Comparison of ENCODE assay signal across 8 mouse cellular contexts in genomic region chr13:91370441-91370840, GRCm38 (mm10).
DNase-seq lines count a peak whose midpoint lies in the region; ATAC-seq lines count a peak whose summit lies in the region.

No protein-coding gene starts in this region.

- no peaks in the 10 kb centered on the region for H3K36me3 ChIP-seq in heart, embryonic 11.5 days (ENCODE audit: control insufficient read depth, insufficient read depth, low read length)
- H3K36me3 ChIP-seq in hindbrain, embryonic 15.5 days, result no peaks in the 10 kb centered on the region
- no peaks in the 10 kb centered on the region for H3K36me3 ChIP-seq in liver, embryonic 11.5 days (ENCODE audit: control insufficient read depth, insufficient read depth, low read length)

- H3K27ac ChIP-seq in heart, embryonic 11.5 days (ENCODE audit: low read depth, low read length), result peak overlapping the region; percentile 96
- H3K27ac ChIP-seq in hindbrain, embryonic 15.5 days (replicated peaks), result peak overlapping the region; percentile 98
- peak overlapping the region; percentile 98 for H3K27ac ChIP-seq in liver, embryonic 11.5 days (ENCODE audit: low read depth, low read length)

- H3K27me3 ChIP-seq in heart, embryonic 11.5 days (ENCODE audit: control insufficient read depth, insufficient read depth, low read length), result no peaks in the 10 kb centered on the region
- H3K27me3 ChIP-seq in hindbrain, embryonic 15.5 days, result no peaks in the 10 kb centered on the region
- no peaks in the 10 kb centered on the region for H3K27me3 ChIP-seq in liver, embryonic 11.5 days (replicated peaks; ENCODE audit: control insufficient read depth, insufficient read depth, low read length)

- H3K4me2 ChIP-seq in heart, embryonic 11.5 days, result peak overlapping the region; percentile 90
- H3K4me2 ChIP-seq in hindbrain, embryonic 15.5 days, result peak overlapping the region; percentile 86
- H3K4me2 ChIP-seq in liver, embryonic 11.5 days, result peak overlapping the region; percentile 71

- H3K9ac ChIP-seq in heart, embryonic 11.5 days (ENCODE audit: low read depth, low read length), result peak overlapping the region; percentile 92
- peak overlapping the region; percentile 40 for H3K9ac ChIP-seq in hindbrain, embryonic 15.5 days
- H3K9ac ChIP-seq in liver, embryonic 11.5 days (ENCODE audit: low read depth, low read length), result peak overlapping the region; percentile 85

- peak overlapping the region; percentile 50 for H3K4me3 ChIP-seq in heart, embryonic 11.5 days (ENCODE audit: low read depth, low read length)
- H3K4me3 ChIP-seq in hindbrain, embryonic 15.5 days, result peak overlapping the region; percentile 41
- peak overlapping the region; percentile 52 for H3K4me3 ChIP-seq in liver, embryonic 11.5 days (ENCODE audit: low read depth, low read length)

- H3K9me3 ChIP-seq in heart, embryonic 11.5 days (replicated peaks; ENCODE audit: control insufficient read depth, low read length), result no peaks in the 10 kb centered on the region
- no peaks in the 10 kb centered on the region for H3K9me3 ChIP-seq in hindbrain, embryonic 15.5 days
- no peaks in the 10 kb centered on the region for H3K9me3 ChIP-seq in liver, embryonic 11.5 days (ENCODE audit: control insufficient read depth, low read length)

- H3K4me1 ChIP-seq in heart, embryonic 11.5 days (ENCODE audit: control insufficient read depth, insufficient read depth, low read length), result peaks cover 35% of the 10 kb centered on the region
- peaks cover 52% of the 10 kb centered on the region for H3K4me1 ChIP-seq in hindbrain, embryonic 15.5 days (replicated peaks)
- peaks cover 17% of the 10 kb centered on the region for H3K4me1 ChIP-seq in liver, embryonic 11.5 days (replicated peaks; ENCODE audit: control insufficient read depth, insufficient read depth, low read length)

- 0 out of 2 replicates have a peak, but pooled peaks have one; percentile 40 for ATAC-seq in heart, embryonic 11.5 days (replicated peaks; ENCODE audit: insufficient number of reproducible peaks, low FRiP score, low TSS enrichment)
- ATAC-seq in erythroblast, adult 5-6 weeks (replicated peaks; ENCODE audit: low FRiP score, poor library complexity, severe bottlenecking), result peak; percentile 63; the same call in 1 of the 2 replicates
- peak; percentile 32 for ATAC-seq in hindbrain, embryonic 15.5 days (ENCODE audit: low FRiP score, low read depth)
- ATAC-seq in liver, embryonic 11.5 days (replicated peaks; ENCODE audit: low FRiP score), result peak; percentile 41

- WGBS in heart, embryonic 11.5 days (ENCODE audit: insufficient replicate concordance), result 4% methylated on average over 11 of the region's 11 CpGs
- WGBS in hindbrain, embryonic 15.5 days, result under 1% methylated on average over 11 of the region's 11 CpGs
- 4% methylated on average over 11 of the region's 11 CpGs for WGBS in liver, embryonic 11.5 days

- no peak for DNase-seq in heart, adult 11 months
- DNase-seq in ZHBTc4 (ENCODE audit: low read depth, low spot score), result peak; percentile 44
- peak; percentile 69 for DNase-seq in liver, embryonic 11.5 days (ENCODE audit: low spot score)
- DNase-seq in naive thymus-derived CD4-positive, alpha-beta T cell, adult 2 months (ENCODE audit: low read depth), result peak; percentile 68
- DNase-seq in thymus, postnatal 25 days, result peak; percentile 66

Comparison
In these comparisons a context has a peak if more than half of its experiments do, and no peak if none do; other contexts are left out.
1. H3K9ac ChIP-seq: peak in every context shown above with its lines; median percentile 92 in heart, embryonic 11.5 days; 85 in liver, embryonic 11.5 days; 40 in hindbrain, embryonic 15.5 days.